Mouse (Mus musculus) mesoderm, embryonic 11.5 days (tissue): ENCODE measurements at regions not wholly inside any gene's neighbourhood (a gene's known extent, or its start where the extent isn't known, plus 50 kb on each side); places are given as distances from the start of the nearest gene placed in this dataset.

Source experiments
- DNase-seq: peaks from one replicate; pipeline ENCODE4 v3.0.0-alpha.2; 2012; ENCODE audit warnings: low read depth, low spot score

- peak; percentile 20 for DNase-seq
Observed at GRCm38 (mm10) chr4:22292169-22292568, 65.2 kb upstream of the Fbxl4 start.

- DNase-seq = no peak
Observed at GRCm38 (mm10) chr4:22300206-22300605, 57.1 kb upstream of the Fbxl4 start.

DNA sequence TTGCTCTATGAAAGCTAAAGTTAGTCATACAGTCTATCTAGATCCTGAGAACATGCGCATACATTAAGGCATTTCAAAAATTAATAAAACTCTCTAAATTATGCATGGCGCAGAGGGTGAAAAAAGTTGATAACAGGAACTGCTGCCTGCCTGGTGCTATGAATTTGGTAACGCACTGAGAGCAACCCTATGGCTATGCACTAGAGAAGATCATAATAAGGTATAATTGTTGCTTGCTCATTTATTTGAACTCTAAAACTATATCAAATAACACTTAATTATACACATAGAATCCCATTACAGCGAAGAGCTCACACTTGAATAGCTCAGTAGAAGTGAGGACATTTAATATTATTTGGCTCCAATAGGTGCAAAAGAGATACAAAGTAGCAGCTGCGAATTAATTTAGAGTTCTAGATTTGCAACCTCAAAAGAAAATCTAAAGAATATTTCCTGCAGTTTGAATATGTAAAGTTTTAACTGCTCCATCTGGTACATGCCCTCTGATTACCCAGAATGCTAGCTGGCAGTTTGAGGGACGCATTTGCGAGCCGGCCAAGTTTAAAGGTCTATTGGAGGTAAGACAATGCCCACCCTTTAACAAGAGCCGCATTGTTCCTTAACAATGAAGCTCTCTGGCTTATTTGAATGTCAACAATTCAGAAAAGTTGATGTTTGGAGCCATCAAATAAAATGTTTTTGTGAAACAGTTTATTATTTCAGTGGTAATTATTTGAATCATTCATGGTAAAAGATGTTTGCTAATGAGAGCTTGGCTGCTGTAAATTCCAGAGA is 56.0 kb upstream of the Fbxl4 start:
- DNase-seq = peak; percentile 34

DNA sequence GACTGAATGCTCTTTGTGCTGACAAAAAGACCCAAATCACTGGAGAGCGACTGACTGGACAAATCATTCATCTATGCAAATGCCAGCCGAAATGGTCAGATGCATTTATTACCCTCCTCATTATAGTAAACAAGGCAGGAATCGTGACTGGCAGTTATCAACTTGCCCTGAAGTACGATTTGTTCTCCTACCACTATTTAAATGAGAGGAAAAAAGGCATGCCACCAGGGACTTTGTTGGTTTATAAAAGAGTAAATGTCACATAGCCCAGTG is 55.5 kb upstream of the Fbxl4 start:
- peak; percentile 18 for DNase-seq

DNA sequence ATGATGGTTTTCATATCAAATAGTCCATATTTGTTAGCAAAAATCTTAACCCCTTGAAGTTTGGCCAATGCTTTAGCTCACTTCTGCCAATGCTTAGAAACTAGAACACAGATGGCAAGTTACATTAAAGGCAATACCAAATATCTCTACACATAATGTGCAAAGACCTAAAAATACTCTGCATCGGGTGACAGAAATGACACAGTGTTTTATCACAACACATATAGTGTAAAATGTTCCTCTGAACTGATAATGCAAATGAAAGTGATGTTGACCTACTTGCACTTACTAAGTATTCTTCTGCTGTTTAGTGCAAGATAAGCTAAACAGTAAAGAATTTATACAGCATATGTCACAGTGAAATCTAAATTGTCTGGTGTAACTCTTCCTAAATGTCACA is 55.1 kb upstream of the Fbxl4 start:
- DNase-seq = no peak
